21 mouse cellular contexts compared by ENCODE assay signal in the genomic region with DNA sequence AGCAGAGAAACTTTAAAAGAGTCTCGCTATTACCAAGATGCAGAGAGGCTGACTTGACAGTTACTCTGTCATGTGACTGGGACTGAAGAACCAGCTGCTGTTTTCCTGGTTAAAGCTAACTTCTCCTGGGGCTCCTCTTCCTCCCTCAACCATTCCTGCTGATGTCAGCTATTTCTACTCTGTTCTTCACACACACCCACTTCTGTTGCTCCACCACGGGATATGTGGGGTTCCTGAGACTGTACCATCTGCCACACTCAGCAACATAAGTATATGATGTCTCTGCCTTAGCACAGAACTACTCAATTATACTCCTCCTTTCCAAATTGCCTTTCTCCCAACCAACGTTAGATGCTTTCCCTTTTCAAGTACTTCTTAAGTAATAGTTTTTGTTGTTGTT. TPM values are rescaled to one million over a fixed set of nuclear protein-coding genes. Genes with fewer than 3 reads are reported as not detected.
DNase-seq lines count a peak whose midpoint lies in the region; ATAC-seq lines count a peak whose summit lies in the region.
"Had no signal": no experiment of that assay in that cellular context is flagged by ENCODE, and none has a peak within 500 bp of the region (broad histone marks: within the 10 kb centered on the region; RNA-seq: fewer than 3 reads in every experiment).

No protein-coding gene starts in this region.

- no peak for ATAC-seq in midbrain, embryonic 14.5 days (ENCODE audit: low FRiP score, low TSS enrichment)
- ATAC-seq: midbrain, embryonic 13.5 days had no signal

- no peaks in the 10 kb centered on the region for H3K36me3 ChIP-seq in midbrain, embryonic 14.5 days (ENCODE audit: control insufficient read depth, insufficient read depth, low read length)
- H3K36me3 ChIP-seq: embryonic facial prominence, embryonic 15.5 days; G1E; limb, embryonic 12.5 days; liver, embryonic 13.5 days; lung, embryonic 15.5 days; midbrain, embryonic 13.5 days had no signal

- peaks cover 5% of the 10 kb centered on the region; the same call in 1 of the 2 replicates for H3K4me1 ChIP-seq in midbrain, embryonic 14.5 days (ENCODE audit: control insufficient read depth, insufficient read depth, low read length)
- H3K4me1 ChIP-seq: heart, embryonic 15.5 days; hindbrain, embryonic 10.5 days; liver, embryonic 13.5 days; lung, embryonic 15.5 days had no signal

- no peak overlapping the region for H3K4me3 ChIP-seq in midbrain, embryonic 14.5 days (replicated peaks; ENCODE audit: low read depth, low read length)
- H3K4me3 ChIP-seq: embryonic facial prominence, embryonic 15.5 days; heart, adult 2 months; heart, embryonic 15.5 days; hindbrain, embryonic 10.5 days; limb, embryonic 12.5 days; liver, embryonic 13.5 days; lung, embryonic 15.5 days; midbrain, embryonic 13.5 days had no signal

- H3K27ac ChIP-seq in midbrain, embryonic 14.5 days (replicated peaks; ENCODE audit: low read depth, low read length), result no peak overlapping the region
- H3K27ac ChIP-seq: embryonic facial prominence, embryonic 15.5 days; heart, adult 2 months; heart, embryonic 15.5 days; hindbrain, embryonic 10.5 days; limb, embryonic 12.5 days; liver, embryonic 13.5 days; lung, embryonic 15.5 days; macrophage; midbrain, embryonic 13.5 days had no signal

- H3K4me2 ChIP-seq in midbrain, embryonic 14.5 days (ENCODE audit: low read length), result no peak overlapping the region
- H3K4me2 ChIP-seq: embryonic facial prominence, embryonic 15.5 days; heart, embryonic 15.5 days; limb, embryonic 12.5 days; liver, embryonic 13.5 days; lung, embryonic 15.5 days; midbrain, embryonic 13.5 days had no signal

- H3K9me3 ChIP-seq in midbrain, embryonic 14.5 days (ENCODE audit: control insufficient read depth, low read length), result no peaks in the 10 kb centered on the region
- H3K9me3 ChIP-seq: embryonic facial prominence, embryonic 15.5 days; G1E; heart, embryonic 15.5 days; hindbrain, embryonic 10.5 days; limb, embryonic 12.5 days; liver, embryonic 13.5 days; lung, embryonic 15.5 days; midbrain, embryonic 13.5 days had no signal

- DNase-seq in left cerebral cortex, adult 11 months (ENCODE audit: low spot score), result peak; percentile 66
- no peak for DNase-seq in left cerebral cortex, postnatal 4 days
- DNase-seq in frontal cortex, postnatal 36 days (ENCODE audit: low spot score in 2 of 2), result peak; percentile 66 to 81
- DNase-seq in left cerebral cortex, adult 9 months (ENCODE audit: low spot score in 2 of 2), result peak; percentile 66 to 73
- DNase-seq in cerebellum, adult 8-10 months, result no peak
- no peak for DNase-seq in midbrain, embryonic 14.5 days
- DNase-seq in retina, postnatal 1 day, result no peak
- DNase-seq: cerebellum, postnatal 14 days; embryo, embryonic 11 days; heart, adult 2 months; kidney, adult 8-10 months; kidney, postnatal 36 days; liver, embryonic 13.5 days had no signal

- 83% methylated on average over 3 of the region's 3 CpGs for WGBS in midbrain, embryonic 14.5 days

- intact Hi-C loops in left cerebral cortex, postnatal 4 days (cut with DNase I), result no loop called here

- no peaks in the 10 kb centered on the region for H3K27me3 ChIP-seq in midbrain, embryonic 14.5 days (ENCODE audit: control insufficient read depth, insufficient read depth, low read length)
- H3K27me3 ChIP-seq: embryonic facial prominence, embryonic 15.5 days; heart, embryonic 15.5 days; limb, embryonic 12.5 days; liver, embryonic 13.5 days; lung, embryonic 15.5 days; midbrain, embryonic 13.5 days had no signal

- H3K9ac ChIP-seq in midbrain, embryonic 14.5 days (replicated peaks; ENCODE audit: low read length), result no peak overlapping the region
- H3K9ac ChIP-seq: embryonic facial prominence, embryonic 15.5 days; heart, embryonic 15.5 days; limb, embryonic 12.5 days; liver, embryonic 13.5 days; lung, embryonic 15.5 days; midbrain, embryonic 13.5 days had no signal

RNA-seq across cellular contexts. Expression of a gene that starts 50.2 kb away (rescaled TPM):
- 10 to 100 TPM; 13.2 to 13.5 TPM for total RNA-seq in left cerebral cortex, postnatal 4 days (2021)
- 3.0 and 3.5 TPM in 2 replicates for polyA plus RNA-seq in midbrain, embryonic 14.5 days (2014; fragmentation: Nextera tagmentation; extraction: Ambion mirVana)
- polyA plus RNA-seq: G1E, macrophage had no signal

Comparison
In these comparisons a context has a peak if more than half of its experiments do, and no peak if none do; other contexts are left out.
1. DNase-seq: peak in left cerebral cortex, adult 11 months (single experiment), frontal cortex, postnatal 36 days (2 of 2) and left cerebral cortex, adult 9 months (2 of 2); none in left cerebral cortex, postnatal 4 days (single experiment), cerebellum, adult 8-10 months (single experiment), midbrain, embryonic 14.5 days (single experiment) and retina, postnatal 1 day (single experiment).